Mouse (Mus musculus) midbrain, embryonic 14.5 days (tissue): ENCODE results near the gene Tnip1. TPM values are rescaled to one million over a fixed set of nuclear protein-coding genes. Genes with fewer than 3 reads are reported as not detected.
"Not testable (repeated sequence)": the region's sequence is repeated elsewhere in the genome, so short reads cannot be mapped to it uniquely, and the experiment has no call there.

Experiments
- ATAC-seq: fragments of 200-750 bp; cut with Nextera tagmentation; 2 replicates; pipeline ENCODE4 v1.8.0; 2017; ENCODE audit warnings: moderate number of reproducible peaks, moderate library complexity; ENCODE audit not compliant: low FRiP score, low TSS enrichment
- DNase-seq: peaks from one replicate; pipeline ENCODE4 v3.0.0-alpha.2; 2015
- H3K27ac ChIP-seq: fragments of 300-500 bp; sonication (generic); replicated peaks from 2 replicates; pipeline ENCODE4 v1.5.1; 2014; ENCODE audit warnings: mild to moderate bottlenecking, low read depth, low read length, moderate library complexity
- H3K27me3 ChIP-seq: fragments of 300-500 bp; sonication (generic); 2 replicates; pipeline ENCODE4 v1.6.1; 2014; ENCODE audit warnings: low read length, control low read depth, mixed read lengths; ENCODE audit not compliant: control insufficient read depth, insufficient read depth
- H3K36me3 ChIP-seq: fragments of 300-500 bp; sonication (generic); 2 replicates; pipeline ENCODE4 v1.6.1; 2014; ENCODE audit warnings: low read length, control low read depth; ENCODE audit not compliant: control insufficient read depth, insufficient read depth
- H3K4me1 ChIP-seq: fragments of 300-500 bp; sonication (generic); 2 replicates; pipeline ENCODE4 v1.6.1; 2014; ENCODE audit warnings: mild to moderate bottlenecking, antibody characterized with exemption, low read length, control low read depth; ENCODE audit not compliant: control insufficient read depth, insufficient read depth
- H3K4me2 ChIP-seq: fragments of 300-500 bp; sonication (generic); 2 replicates; pipeline ENCODE4 v1.6.1; 2014; ENCODE audit warnings: mild to moderate bottlenecking, low read length, moderate library complexity
- H3K4me3 ChIP-seq: fragments of 300-500 bp; sonication (generic); replicated peaks from 2 replicates; pipeline ENCODE4 v1.5.1; 2014; ENCODE audit warnings: low read depth, low read length
- H3K9ac ChIP-seq: fragments of 300-500 bp; sonication (generic); replicated peaks from 2 replicates; pipeline ENCODE4 v1.6.1; 2014; ENCODE audit warnings: mild to moderate bottlenecking, low read length, moderate library complexity
- H3K9me3 ChIP-seq: fragments of 300-500 bp; sonication (generic); 2 replicates; pipeline ENCODE4 v1.6.1; 2016; ENCODE audit warnings: low read length, control low read depth, mixed read lengths; ENCODE audit not compliant: control insufficient read depth
- WGBS: fragments of 180-500 bp; shearing (Covaris S2); extraction: QIAGEN DNeasy Blood & Tissue Kit; methylation state at CpG from one replicate; pipeline ENCODE4 v1.1.7; 2014; 5-methylcytosine and 5-hydroxymethylcytosine counted together
- polyA plus RNA-seq: library from polyadenylated mRNA; unstranded; fragments of >200 nt; fragmentation: Nextera tagmentation; extraction: Ambion mirVana; gene quantifications from 2 replicates; pipeline ENCODE4 v1.2.1, GENCODE M21; 2014

Tnip1 gene
- polyA plus RNA-seq, 1 experiment from 2014 or later, result 15.1 TPM

DNA sequence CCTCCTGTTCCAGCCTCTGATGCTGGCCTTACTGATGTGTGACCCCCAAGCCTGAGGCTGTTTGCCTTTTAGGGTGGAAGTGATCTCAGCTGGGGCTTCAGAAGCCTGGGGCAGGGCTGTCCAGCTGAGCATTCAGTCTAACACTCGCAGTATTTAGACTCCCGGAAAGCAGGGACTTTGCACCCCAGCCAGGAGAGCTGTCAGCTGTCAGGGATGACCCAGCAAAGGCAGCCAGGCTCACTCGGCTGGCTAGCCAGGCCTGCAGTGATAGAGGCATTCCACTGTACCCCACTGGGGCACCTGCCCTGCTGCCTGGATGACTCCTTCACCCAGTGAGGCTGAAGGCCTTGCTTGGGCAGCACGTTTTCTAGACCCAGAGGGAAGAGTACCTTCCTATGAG lies 56.8 kb downstream of the Tnip1 start:
- H3K27ac ChIP-seq, result no peak overlapping the region
- H3K4me3 ChIP-seq, result no peak overlapping the region
- ATAC-seq, result no peak
- H3K4me2 ChIP-seq, result no peak overlapping the region
- no peaks in the 10 kb centered on the region for H3K9me3 ChIP-seq
- peaks cover 6% of the 10 kb centered on the region; the same call in 1 of the 2 replicates for H3K36me3 ChIP-seq
- H3K9ac ChIP-seq, result no peak overlapping the region
- no peaks in the 10 kb centered on the region for H3K27me3 ChIP-seq
- H3K4me1 ChIP-seq, result no peaks in the 10 kb centered on the region
- no peak for DNase-seq
- WGBS, result 69% methylated on average over 4 of the region's 4 CpGs

- no peak for DNase-seq
- ATAC-seq, result no peak
- no peaks in the 10 kb centered on the region for H3K9me3 ChIP-seq
- no peaks in the 10 kb centered on the region for H3K4me1 ChIP-seq
- no peak overlapping the region for H3K27ac ChIP-seq
- no peaks in the 10 kb centered on the region for H3K36me3 ChIP-seq
- H3K27me3 ChIP-seq, result no peaks in the 10 kb centered on the region
- H3K9ac ChIP-seq, result no peak overlapping the region
- 85% methylated on average over 3 of the region's 3 CpGs for WGBS
- H3K4me2 ChIP-seq, result no peak overlapping the region
- H3K4me3 ChIP-seq, result no peak overlapping the region
Measured at GRCm38 (mm10) chr11:54905086-54905485, 57.6 kb downstream of the Tnip1 start.

DNA sequence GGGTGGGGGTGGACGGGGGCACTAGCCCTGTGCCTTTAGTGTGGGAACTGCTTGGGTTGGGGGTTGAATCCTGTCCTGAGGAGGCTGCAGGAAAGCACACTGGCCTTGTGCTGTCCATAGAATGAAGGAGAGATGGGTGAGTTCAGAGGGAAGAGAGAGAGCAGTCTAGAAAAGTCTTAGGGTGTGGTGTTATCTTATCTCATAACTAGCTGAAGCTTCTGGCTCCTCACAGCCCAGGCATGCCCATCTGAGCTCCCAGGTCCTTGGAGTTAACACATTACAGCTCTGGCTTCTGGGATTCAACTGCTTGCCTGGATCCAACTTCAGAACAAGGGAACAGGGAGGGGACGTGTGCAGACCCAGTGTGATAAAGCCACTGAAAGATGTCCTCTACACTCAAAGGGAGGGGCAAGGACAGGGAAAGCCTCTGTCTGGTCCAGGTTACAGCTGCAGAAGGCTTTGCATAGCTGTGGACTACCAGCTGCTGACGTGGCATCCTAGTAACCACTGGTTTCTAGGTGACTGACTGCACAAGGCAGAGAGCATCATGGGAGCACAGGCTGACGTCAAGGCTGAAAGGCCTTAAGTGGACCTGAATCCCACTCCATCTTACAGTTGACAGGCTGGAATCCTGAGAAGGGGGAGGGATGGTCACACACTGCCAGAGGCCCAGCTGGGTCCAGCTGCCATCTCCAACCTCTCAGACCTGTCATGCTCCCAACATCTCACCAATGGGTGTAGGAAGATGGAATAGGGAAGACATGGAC lies 58.6 kb downstream of the Tnip1 start:
- no peak for ATAC-seq
- Histone ChIP-seq H3K4me2 (no peak overlapping the region), H3K9ac (no peak overlapping the region), H3K4me3 (no peak overlapping the region), H3K27ac (no peak overlapping the region), H3K4me1 (no peaks in the 10 kb centered on the region), H3K9me3 (no peaks in the 10 kb centered on the region), H3K27me3 (no peaks in the 10 kb centered on the region), H3K36me3 (no peaks in the 10 kb centered on the region)
- no peak for DNase-seq
- 58% methylated on average over 4 of the region's 4 CpGs for WGBS

- H3K9me3 ChIP-seq, result no peaks in the 10 kb centered on the region
- H3K4me1 ChIP-seq, result no peaks in the 10 kb centered on the region
- DNase-seq, result no peak
- no peaks in the 10 kb centered on the region for H3K36me3 ChIP-seq
- 74% methylated on average over 5 of the region's 5 CpGs for WGBS
- H3K27me3 ChIP-seq, result no peaks in the 10 kb centered on the region
- peak overlapping the region; percentile 46 for H3K4me3 ChIP-seq
- no peak for ATAC-seq
- H3K27ac ChIP-seq, result no peak overlapping the region
- H3K4me2 ChIP-seq, result peak overlapping the region; percentile 83
- peak overlapping the region; percentile 42; the same call in 1 of the 2 replicates for H3K9ac ChIP-seq
Measured at GRCm38 (mm10) chr11:54903339-54903738, 59.4 kb downstream of the Tnip1 start.

- 15% methylated on average over 44 of the region's 45 CpGs for WGBS
- Histone ChIP-seq H3K27ac (no peak within 1 kb of the TSS), H3K36me3 (no peaks in the 10 kb centered on the region), H3K4me2 (peak within 1 kb of the TSS; percentile 83), H3K4me1 (no peaks in the 10 kb centered on the region), H3K9ac (peak within 1 kb of the TSS; percentile 42; the same call in 1 of the 2 replicates), H3K27me3 (no peaks in the 10 kb centered on the region), H3K9me3 (no peaks in the 10 kb centered on the region), H3K4me3 (peak within 1 kb of the TSS; percentile 46)
- DNase-seq (peak; percentile 83), ATAC-seq (peak; percentile 86)
Measured at GRCm38 (mm10) chr11:54902333-54903323, 60.1 kb downstream of the Tnip1 start, which contains the start of gene Gpx3. Gene Gpx3, plus strand, starts transcription at chr11:54902453.

DNA sequence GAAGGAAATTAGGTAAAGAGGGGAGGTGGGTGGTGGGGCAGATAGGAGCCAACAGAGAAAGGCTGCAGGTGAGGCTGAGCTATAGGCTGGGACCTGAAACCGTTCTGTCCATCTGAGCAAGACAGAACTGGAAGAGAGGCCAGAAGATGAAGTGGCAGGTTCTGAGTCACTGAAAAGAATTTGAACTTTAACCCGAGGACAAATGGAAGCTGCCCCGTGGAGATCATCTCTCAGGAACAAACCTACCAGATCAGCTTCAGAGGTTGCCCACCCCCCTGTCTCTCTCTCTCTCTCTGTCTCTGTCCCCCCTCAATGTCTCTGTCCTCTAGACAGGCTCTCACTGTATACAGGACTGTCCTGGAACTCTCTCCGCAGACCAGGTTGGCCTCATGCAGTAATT lies 63.1 kb downstream of the Tnip1 start:
- Histone ChIP-seq H3K4me2 (no peak overlapping the region), H3K36me3 (no peaks in the 10 kb centered on the region), H3K4me3 (no peak overlapping the region), H3K4me1 (no peaks in the 10 kb centered on the region), H3K9ac (no peak overlapping the region), H3K27me3 (no peaks in the 10 kb centered on the region), H3K27ac (no peak overlapping the region), H3K9me3 (no peaks in the 10 kb centered on the region)
- no peak for DNase-seq
- ATAC-seq, result no peak
- 81% methylated on average over 4 of the region's 4 CpGs for WGBS

DNA sequence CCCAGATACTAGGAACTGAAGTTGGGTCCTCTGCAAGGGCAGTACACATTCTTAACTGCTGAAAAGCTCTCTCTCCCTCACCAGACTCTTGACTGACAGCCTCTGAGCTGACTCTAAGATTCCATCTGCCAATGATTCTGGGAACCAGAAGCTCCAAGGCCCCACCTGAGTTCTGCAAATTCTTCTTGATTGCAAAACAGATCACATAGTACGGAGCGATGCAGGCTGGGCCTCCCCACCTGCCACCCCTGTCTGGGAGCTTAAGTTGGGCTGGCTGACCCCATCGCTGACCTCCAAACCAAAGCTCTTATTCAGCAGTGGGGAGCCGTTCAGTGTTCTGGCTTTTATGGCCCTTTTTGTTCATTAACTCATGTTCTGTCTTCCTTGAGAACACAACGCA lies 65.2 kb downstream of the Tnip1 start:
- H3K9me3 ChIP-seq, result no peaks in the 10 kb centered on the region
- no peak for DNase-seq
- H3K36me3 ChIP-seq, result no peaks in the 10 kb centered on the region
- WGBS, result 52% methylated on average over 5 of the region's 5 CpGs
- no peak overlapping the region for H3K27ac ChIP-seq
- no peak overlapping the region for H3K9ac ChIP-seq
- H3K27me3 ChIP-seq, result no peaks in the 10 kb centered on the region
- no peak overlapping the region for H3K4me2 ChIP-seq
- no peak overlapping the region for H3K4me3 ChIP-seq
- ATAC-seq, result no peak
- H3K4me1 ChIP-seq, result no peaks in the 10 kb centered on the region

DNA sequence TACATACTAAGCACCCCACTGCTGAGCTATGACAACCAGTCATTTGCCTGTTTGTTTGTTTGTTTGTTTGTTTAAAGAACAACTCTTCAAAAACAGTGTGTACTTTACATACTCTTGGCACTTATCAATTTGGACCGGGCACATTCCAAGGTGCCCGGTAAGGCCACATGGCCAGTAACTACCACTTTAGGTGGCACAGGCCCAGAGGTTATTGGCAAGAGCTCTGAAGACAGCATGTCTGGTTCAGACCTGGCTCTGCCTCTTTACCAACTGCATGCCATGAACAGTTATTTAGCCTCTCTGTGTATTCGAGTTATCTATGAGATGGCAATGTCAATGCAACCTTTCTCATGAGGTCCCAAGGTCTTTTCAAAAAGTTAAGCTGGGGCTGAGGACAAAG lies 66.1 kb downstream of the Tnip1 start:
- ATAC-seq, H3K4me2 ChIP-seq, H3K9me3 ChIP-seq, H3K4me3 ChIP-seq, H3K36me3 ChIP-seq, H3K27me3 ChIP-seq, DNase-seq, H3K4me1 ChIP-seq, H3K9ac ChIP-seq, H3K27ac ChIP-seq: not testable (repeated sequence)
- 92% methylated on average over 3 of the region's 3 CpGs for WGBS
